Mouse (Mus musculus) intestine, embryonic 14.5 days (tissue): ENCODE data around the gene Myo16. TPM values are rescaled to one million over a fixed set of nuclear protein-coding genes. Genes with fewer than 3 reads are reported as not detected.

Experiments used
- ATAC-seq: fragments of 200-750 bp; cut with Nextera tagmentation; replicated peaks from 2 replicates; pipeline ENCODE4 v1.8.0; 2017; ENCODE audit warnings: low read depth, moderate number of reproducible peaks, moderate TSS enrichment, moderate library complexity; ENCODE audit not compliant: low FRiP score, low TSS enrichment
- DNase-seq: peaks from one replicate; pipeline ENCODE4 v3.0.0-alpha.2; 2018; ENCODE audit warnings: low spot score
- H3K27ac ChIP-seq: fragments of 300-500 bp; sonication (generic); 2 replicates; pipeline ENCODE4 v1.5.1; 2014; ENCODE audit warnings: low read depth, mild to moderate bottlenecking, control low read depth
- H3K27me3 ChIP-seq: fragments of 300-500 bp; sonication (generic); replicated peaks from 2 replicates; pipeline ENCODE4 v1.6.1; 2014; ENCODE audit warnings: low read length, control low read depth; ENCODE audit not compliant: control insufficient read depth, insufficient read depth
- H3K36me3 ChIP-seq: fragments of 300-500 bp; sonication (generic); 2 replicates; pipeline ENCODE4 v1.6.1; 2014; ENCODE audit warnings: low read length, control low read depth; ENCODE audit not compliant: control insufficient read depth, insufficient read depth
- H3K4me1 ChIP-seq: fragments of 300-500 bp; sonication (generic); replicated peaks from 2 replicates; pipeline ENCODE4 v1.6.1; 2014; ENCODE audit warnings: low read length, control low read depth, mixed read lengths; ENCODE audit not compliant: control insufficient read depth, insufficient read depth
- H3K4me2 ChIP-seq: fragments of 300-500 bp; sonication (generic); 2 replicates; pipeline ENCODE4 v1.6.1; 2014; ENCODE audit warnings: low read length
- H3K4me3 ChIP-seq: fragments of 300-500 bp; sonication (generic); 2 replicates; pipeline ENCODE4 v1.5.1; 2014; ENCODE audit warnings: low read depth, low read length, control low read depth, mixed read lengths
- H3K9ac ChIP-seq: fragments of 300-500 bp; sonication (generic); 2 replicates; pipeline ENCODE4 v1.6.1; 2014; ENCODE audit warnings: mild to moderate bottlenecking, low read length
- H3K9me3 ChIP-seq: fragments of 300-500 bp; sonication (generic); 2 replicates; pipeline ENCODE4 v1.6.1; 2016; ENCODE audit warnings: low read length, control low read depth; ENCODE audit not compliant: control insufficient read depth
- WGBS: fragments of 180-500 bp; shearing (Covaris S2); extraction: QIAGEN DNeasy Blood & Tissue Kit; methylation state at CpG from one replicate; pipeline ENCODE4 v1.1.7; 2014; 5-methylcytosine and 5-hydroxymethylcytosine counted together
- polyA plus RNA-seq: library from polyadenylated mRNA; unstranded; fragments of >200 nt; fragmentation: Nextera tagmentation; extraction: Ambion mirVana; gene quantifications from 2 replicates; pipeline ENCODE4 v1.2.1, GENCODE M21; 2014

Myo16 gene
- polyA plus RNA-seq, 1 experiment from 2014 or later, result 0.26 TPM

DNA sequence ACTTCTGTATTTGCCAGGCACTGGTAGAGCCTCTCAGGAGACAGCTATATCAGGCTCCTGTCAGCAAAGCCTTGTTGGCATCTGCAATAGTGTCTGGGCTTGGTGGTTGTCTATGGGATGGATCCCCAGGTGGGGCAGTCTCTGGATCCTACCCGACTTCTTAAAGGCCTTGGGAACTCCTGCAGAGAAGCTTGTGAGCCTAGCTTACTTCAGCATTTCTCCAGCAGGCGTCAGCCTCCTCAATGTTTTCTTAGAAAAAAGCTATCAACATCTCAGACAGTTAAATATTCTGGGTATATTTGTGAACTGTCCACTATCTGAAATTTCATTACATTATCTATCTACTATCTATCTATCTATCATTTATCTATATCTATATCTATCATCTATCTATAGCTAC lies 315.9 kb downstream of the Myo16 start:
- ATAC-seq (no peak), DNase-seq (no peak)
- Histone ChIP-seq H3K36me3 (no peaks in the 10 kb centered on the region), H3K4me3 (no peak overlapping the region), H3K9ac (no peak overlapping the region), H3K27ac (no peak overlapping the region), H3K4me2 (no peak overlapping the region), H3K9me3 (no peaks in the 10 kb centered on the region), H3K27me3 (no peaks in the 10 kb centered on the region), H3K4me1 (0 out of 2 replicates have a peak, but pooled peaks cover 4% of the 10 kb centered on the region)
- 58% methylated on average over 2 of the region's 2 CpGs for WGBS

DNA sequence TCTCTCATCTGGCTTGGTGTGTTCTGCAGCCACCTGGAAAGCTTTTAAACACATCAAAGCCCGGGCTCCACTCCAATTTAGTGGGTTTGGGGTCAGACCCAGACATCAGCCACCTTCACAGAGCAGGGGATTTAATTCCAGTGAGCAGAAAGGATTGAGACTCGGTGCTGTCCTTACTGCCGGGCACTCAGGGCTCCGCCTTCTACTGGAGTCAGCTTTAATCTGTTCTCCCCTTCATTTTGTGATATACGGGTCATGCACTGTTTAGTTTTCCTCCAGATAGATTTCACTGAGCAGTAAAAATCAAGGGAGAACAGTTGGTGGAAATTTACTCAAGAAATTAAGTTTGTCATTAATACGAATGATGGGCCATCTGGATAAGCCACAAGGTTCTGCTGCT lies 316.6 kb downstream of the Myo16 start:
- no peak overlapping the region for H3K9ac ChIP-seq
- no peaks in the 10 kb centered on the region for H3K27me3 ChIP-seq
- ATAC-seq (no peak), DNase-seq (no peak)
- H3K4me3 ChIP-seq, result no peak overlapping the region
- 35% methylated on average over 6 of the region's 6 CpGs for WGBS
- 0 out of 2 replicates have a peak, but pooled peaks cover 4% of the 10 kb centered on the region for H3K4me1 ChIP-seq
- H3K4me2 ChIP-seq, result no peak overlapping the region
- no peaks in the 10 kb centered on the region for H3K36me3 ChIP-seq
- no peaks in the 10 kb centered on the region for H3K9me3 ChIP-seq
- H3K27ac ChIP-seq, result no peak overlapping the region

DNA sequence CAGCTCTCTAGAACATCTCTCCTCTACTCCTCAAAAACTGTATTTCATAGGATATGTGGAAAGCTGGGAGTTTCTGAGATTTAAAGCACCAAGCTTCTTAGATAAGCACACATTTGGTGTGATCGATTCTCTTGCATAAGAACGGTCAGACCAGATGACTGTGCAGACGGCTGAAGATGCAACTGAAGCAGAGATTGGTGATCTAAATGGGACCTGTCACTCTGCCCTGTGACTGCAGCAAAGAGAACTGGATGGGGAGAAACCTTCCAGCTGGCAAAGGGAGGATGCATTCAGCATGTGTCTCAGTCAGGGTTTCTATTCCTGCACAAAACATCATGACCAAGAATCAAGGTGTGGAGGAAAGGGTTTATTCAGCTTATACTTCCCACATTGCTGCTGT lies 318.7 kb downstream of the Myo16 start:
- H3K4me3 ChIP-seq, result no peak overlapping the region
- no peak overlapping the region for H3K9ac ChIP-seq
- no peak overlapping the region for H3K27ac ChIP-seq
- no peaks in the 10 kb centered on the region for H3K27me3 ChIP-seq
- 0 out of 2 replicates have a peak, but pooled peaks cover 4% of the 10 kb centered on the region for H3K4me1 ChIP-seq
- ATAC-seq (no peak), DNase-seq (no peak)
- no peak overlapping the region for H3K4me2 ChIP-seq
- H3K9me3 ChIP-seq, result no peaks in the 10 kb centered on the region
- 81% methylated on average over 3 of the region's 3 CpGs for WGBS
- no peaks in the 10 kb centered on the region for H3K36me3 ChIP-seq

DNA sequence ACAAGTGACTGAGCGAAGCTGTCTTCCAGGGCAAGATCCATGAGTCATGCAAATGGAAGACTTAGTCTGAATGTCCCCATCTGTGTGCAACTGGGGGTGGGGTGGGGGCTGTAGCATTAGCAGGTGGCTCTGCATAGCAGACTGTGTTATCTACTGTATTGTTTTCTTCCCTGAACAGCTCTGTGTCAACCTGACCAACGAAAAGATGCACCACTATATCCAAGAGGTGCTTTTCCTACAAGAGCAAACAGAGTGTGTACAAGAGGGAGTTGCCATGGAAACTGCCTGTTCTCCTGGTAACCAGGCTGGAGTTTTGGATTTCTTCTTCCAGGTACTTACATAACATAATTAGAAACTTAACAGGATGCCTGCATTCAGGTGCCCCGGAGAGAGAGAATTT lies 320.7 kb downstream of the Myo16 start:
- Histone ChIP-seq H3K4me2 (no peak overlapping the region), H3K9ac (no peak overlapping the region), H3K27ac (no peak overlapping the region), H3K4me3 (no peak overlapping the region), H3K27me3 (no peaks in the 10 kb centered on the region), H3K9me3 (no peaks in the 10 kb centered on the region), H3K4me1 (no peaks in the 10 kb centered on the region), H3K36me3 (no peaks in the 10 kb centered on the region)
- DNase-seq, result no peak
- 77% methylated on average over 3 of the region's 3 CpGs for WGBS
- no peak for ATAC-seq

DNA sequence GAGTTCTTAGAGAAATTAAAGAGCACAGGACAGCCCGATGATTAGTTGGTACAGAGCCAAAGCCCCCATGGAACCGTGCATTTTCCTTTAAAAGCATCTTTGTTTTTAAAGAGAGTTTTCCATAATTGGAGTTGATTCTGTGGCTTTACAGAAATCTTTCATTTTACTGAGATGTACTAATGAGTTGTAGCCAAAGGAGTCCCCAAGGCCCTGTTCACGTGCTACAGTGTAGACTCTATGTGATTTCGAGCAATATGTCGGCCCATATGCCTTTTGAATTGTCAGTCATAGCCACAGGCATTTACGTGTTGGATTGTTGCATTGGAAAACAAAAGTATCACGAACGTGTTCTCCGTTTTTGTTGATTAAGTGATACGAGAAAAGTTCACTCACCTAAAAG lies 325.3 kb downstream of the Myo16 start:
- H3K36me3 ChIP-seq, result no peaks in the 10 kb centered on the region
- ATAC-seq (no peak), DNase-seq (no peak)
- no peak overlapping the region for H3K4me3 ChIP-seq
- H3K4me1 ChIP-seq, result peaks cover 4% of the 10 kb centered on the region; the same call in 1 of the 2 replicates
- 89% methylated on average over 10 of the region's 10 CpGs for WGBS
- no peaks in the 10 kb centered on the region for H3K9me3 ChIP-seq
- no peak overlapping the region for H3K27ac ChIP-seq
- no peak overlapping the region for H3K4me2 ChIP-seq
- H3K9ac ChIP-seq, result no peak overlapping the region
- H3K27me3 ChIP-seq, result no peaks in the 10 kb centered on the region

DNA sequence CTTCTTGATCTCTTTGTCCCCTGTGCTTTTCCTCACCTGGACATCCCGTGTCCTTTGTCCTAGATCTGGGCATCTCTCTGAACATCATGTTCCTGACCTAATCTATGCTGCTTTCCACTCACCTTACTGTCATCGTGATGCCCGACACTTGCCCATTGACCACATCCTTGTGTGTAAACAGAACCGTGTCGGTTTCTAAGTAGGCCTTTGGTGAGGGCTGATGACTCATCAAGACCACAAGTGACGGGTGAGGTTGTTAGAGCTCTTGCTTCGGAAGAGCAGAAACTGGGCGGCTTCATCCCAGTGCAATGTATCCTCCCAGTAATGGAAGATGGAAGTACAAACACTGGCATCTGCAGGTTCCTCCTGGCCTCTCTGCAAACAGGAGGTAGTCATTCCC lies 327.1 kb downstream of the Myo16 start:
- H3K36me3 ChIP-seq, result no peaks in the 10 kb centered on the region
- WGBS, result 86% methylated on average over 8 of the region's 8 CpGs

DNA sequence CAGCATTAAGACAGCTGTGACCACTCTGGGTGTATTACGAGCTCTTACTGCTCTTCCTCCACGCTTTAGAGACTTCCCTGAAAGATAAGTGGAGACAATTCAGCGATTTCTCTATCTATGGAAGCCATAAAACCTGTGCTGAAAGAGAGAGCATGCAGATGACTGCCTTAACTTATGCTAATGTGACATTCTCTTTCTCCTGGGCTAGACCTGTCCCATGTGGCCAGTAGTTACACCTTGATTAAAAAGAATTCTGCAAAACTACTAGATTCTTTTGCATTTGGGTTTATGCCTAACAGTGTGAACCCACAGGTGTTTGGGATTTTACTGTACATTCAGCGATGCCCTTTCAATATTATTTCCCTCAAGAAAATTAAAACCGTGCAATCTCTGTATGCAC lies 328.4 kb downstream of the Myo16 start:
- no peak overlapping the region for H3K9ac ChIP-seq
- no peak for ATAC-seq
- no peaks in the 10 kb centered on the region for H3K27me3 ChIP-seq
- H3K27ac ChIP-seq, result no peak overlapping the region
- DNase-seq, result no peak
- no peak overlapping the region for H3K4me2 ChIP-seq
- no peaks in the 10 kb centered on the region for H3K9me3 ChIP-seq
- 63% methylated on average over 5 of the region's 5 CpGs for WGBS
- H3K4me1 ChIP-seq, result peaks cover 6% of the 10 kb centered on the region; the same call in 1 of the 2 replicates
- H3K4me3 ChIP-seq, result no peak overlapping the region
- no peaks in the 10 kb centered on the region for H3K36me3 ChIP-seq

More for the DNA sequence above, 327.1 kb downstream of the Myo16 start:
- no peak overlapping the region for H3K4me3 ChIP-seq
- peaks cover 6% of the 10 kb centered on the region; the same call in 1 of the 2 replicates for H3K4me1 ChIP-seq
- H3K9ac ChIP-seq, result no peak overlapping the region
- DNase-seq, result no peak
- H3K27me3 ChIP-seq, result no peaks in the 10 kb centered on the region
- H3K27ac ChIP-seq, result no peak overlapping the region
- H3K4me2 ChIP-seq, result no peak overlapping the region
- no peak for ATAC-seq
- H3K9me3 ChIP-seq, result no peaks in the 10 kb centered on the region

DNA sequence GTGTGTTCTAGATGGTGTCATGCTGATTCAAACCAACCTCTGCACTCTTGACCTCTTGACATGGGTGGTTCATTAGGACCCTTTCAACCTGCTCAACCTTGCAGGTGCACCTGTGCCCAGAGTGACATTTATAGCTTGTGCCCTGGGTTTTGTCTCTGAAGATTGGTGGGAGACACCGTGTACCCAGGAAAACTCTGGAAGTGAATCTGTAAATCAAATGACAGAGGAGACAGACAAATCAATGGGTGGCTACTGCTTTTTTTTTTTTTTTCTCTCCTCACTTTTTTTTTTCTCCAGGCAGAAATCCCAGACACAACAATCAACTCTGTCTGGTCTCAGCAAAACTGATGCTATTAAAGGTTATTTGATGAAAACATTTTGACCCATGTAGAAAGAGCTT lies 329.2 kb downstream of the Myo16 start:
- Histone ChIP-seq H3K27ac (no peak overlapping the region), H3K4me3 (no peak overlapping the region), H3K4me2 (no peak overlapping the region), H3K36me3 (no peaks in the 10 kb centered on the region), H3K27me3 (no peaks in the 10 kb centered on the region), H3K9me3 (no peaks in the 10 kb centered on the region), H3K4me1 (peaks cover 6% of the 10 kb centered on the region; the same call in 1 of the 2 replicates), H3K9ac (no peak overlapping the region)
- 33% methylated on average over 1 of the region's 1 CpGs for WGBS
- ATAC-seq (no peak), DNase-seq (no peak)

DNA sequence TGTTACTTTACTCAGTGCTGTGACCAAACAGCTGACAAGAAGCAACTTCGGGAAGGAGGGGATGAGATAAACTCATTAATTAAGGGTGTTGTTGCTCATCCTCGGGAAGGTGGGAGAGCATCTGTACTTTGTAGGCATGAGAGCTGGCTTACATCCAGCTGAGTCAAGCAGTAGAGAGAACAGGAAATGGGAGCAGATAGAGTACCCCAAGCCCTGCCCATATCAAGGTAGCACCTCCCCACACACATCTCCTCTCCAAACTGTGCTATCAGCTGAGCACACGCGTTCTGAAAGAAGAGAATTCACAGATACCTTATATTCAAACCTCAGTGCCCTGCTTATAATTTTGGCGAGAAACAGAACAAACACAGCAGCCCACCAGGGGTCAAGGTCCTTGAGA lies 330.1 kb downstream of the Myo16 start:
- DNase-seq, result no peak
- no peaks in the 10 kb centered on the region for H3K36me3 ChIP-seq
- H3K27ac ChIP-seq, result no peak overlapping the region
- H3K4me2 ChIP-seq, result no peak overlapping the region
- no peak for ATAC-seq
- H3K4me1 ChIP-seq, result peaks cover 6% of the 10 kb centered on the region; the same call in 1 of the 2 replicates
- H3K9ac ChIP-seq, result no peak overlapping the region
- 17% methylated on average over 5 of the region's 5 CpGs for WGBS
- no peak overlapping the region for H3K4me3 ChIP-seq
- H3K9me3 ChIP-seq, result no peaks in the 10 kb centered on the region
- H3K27me3 ChIP-seq, result no peaks in the 10 kb centered on the region
